8 mouse cellular contexts compared by ENCODE assay signal in the genomic region with DNA sequence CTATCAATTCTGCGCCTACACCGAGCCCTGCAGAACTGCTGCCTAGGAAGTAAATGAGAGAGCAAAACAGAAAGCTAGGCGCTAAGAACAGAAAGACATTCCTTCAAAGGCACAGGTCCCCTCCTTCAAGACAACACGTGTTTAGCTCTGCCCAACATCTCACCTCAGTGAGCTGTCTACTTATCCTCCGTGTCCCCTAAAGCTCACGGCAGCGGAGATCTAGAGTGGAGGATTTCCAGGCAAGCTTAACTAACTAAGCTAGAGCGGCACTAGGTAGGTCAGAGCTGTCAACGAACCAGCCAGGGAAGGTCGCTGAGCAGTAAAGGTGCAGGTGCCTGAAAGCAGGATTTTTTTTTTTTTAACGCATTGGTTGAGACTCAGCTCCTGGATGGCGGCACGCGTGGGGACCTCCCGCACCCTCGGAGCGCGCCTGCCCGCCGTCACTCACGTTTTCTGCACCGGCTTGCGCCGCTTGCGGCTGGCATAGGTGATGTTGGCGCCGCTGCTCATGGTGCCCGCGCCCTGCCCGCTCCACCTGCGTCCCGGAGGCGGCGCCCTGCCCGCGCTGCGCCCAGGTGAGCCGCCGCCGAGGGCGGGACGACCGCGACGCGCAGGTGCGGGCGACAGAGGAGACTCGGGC. TPM values are rescaled to one million over a fixed set of nuclear protein-coding genes. Genes with fewer than 3 reads are reported as not detected.
DNase-seq lines count a peak whose midpoint lies in the region; ATAC-seq and TF ChIP-seq lines count a peak whose summit lies in the region.

No protein-coding gene starts in this region.

- WGBS in heart, embryonic 12.5 days: under 1% methylated on average over 47 of the region's 49 CpGs
- WGBS in kidney, embryonic 16.5 days: under 1% methylated on average over 44 of the region's 49 CpGs
- WGBS in liver, embryonic 11.5 days: 1% methylated on average over 49 of the region's 49 CpGs
- under 1% methylated on average over 47 of the region's 49 CpGs for WGBS in midbrain, postnatal 0 days

- peak; percentile 88 for DNase-seq in heart, adult 11 months
- no peak for DNase-seq in heart, adult 8-10 months (ENCODE audit: low spot score)
- peak; percentile 58 for DNase-seq in liver, embryonic 11.5 days (ENCODE audit: low spot score)
- DNase-seq in midbrain, postnatal 0 days (ENCODE audit: low spot score): peak; percentile 45
- peak; percentile 24 to 35 for DNase-seq in thymus, adult 18-20 months

- H3K4me3 ChIP-seq in heart, embryonic 12.5 days: peak overlapping the region; percentile 66
- peak overlapping the region; percentile 74 for H3K4me3 ChIP-seq in kidney, embryonic 16.5 days (ENCODE audit: low read length)
- H3K4me3 ChIP-seq in liver, embryonic 11.5 days (ENCODE audit: low read depth, low read length): peak overlapping the region; percentile 81
- H3K4me3 ChIP-seq in midbrain, postnatal 0 days (ENCODE audit: low read depth, low read length): peak overlapping the region; percentile 75

- H3K4me2 ChIP-seq in heart, embryonic 12.5 days: peak overlapping the region; percentile 97
- peak overlapping the region; percentile 89 for H3K4me2 ChIP-seq in kidney, embryonic 16.5 days (replicated peaks; ENCODE audit: low read depth, low read length)
- H3K4me2 ChIP-seq in liver, embryonic 11.5 days: peak overlapping the region; percentile 99
- H3K4me2 ChIP-seq in midbrain, postnatal 0 days (ENCODE audit: low read depth, low read length, poor library complexity, severe bottlenecking): peak overlapping the region; percentile 92

- ATAC-seq in common myeloid progenitor, adult 5-6 weeks (replicated peaks; ENCODE audit: low read depth, poor library complexity, severe bottlenecking): peak; percentile 30
- ATAC-seq in heart, embryonic 12.5 days (ENCODE audit: insufficient number of reproducible peaks, low FRiP score): no peak
- peak; percentile 77 for ATAC-seq in kidney, embryonic 16.5 days (ENCODE audit: low FRiP score, low TSS enrichment)
- peak; percentile 57 for ATAC-seq in liver, embryonic 11.5 days (replicated peaks; ENCODE audit: low FRiP score)
- peak; percentile 86 for ATAC-seq in midbrain, postnatal 0 days (ENCODE audit: low FRiP score)

- H3K36me3 ChIP-seq in heart, embryonic 12.5 days: no peaks in the 10 kb centered on the region
- no peaks in the 10 kb centered on the region for H3K36me3 ChIP-seq in kidney, embryonic 16.5 days (ENCODE audit: insufficient read depth, low read length)
- no peaks in the 10 kb centered on the region for H3K36me3 ChIP-seq in liver, embryonic 11.5 days (ENCODE audit: control insufficient read depth, insufficient read depth, low read length)
- no peaks in the 10 kb centered on the region for H3K36me3 ChIP-seq in midbrain, postnatal 0 days (ENCODE audit: insufficient read depth, low read length)

- no peak overlapping the region for H3K27ac ChIP-seq in heart, embryonic 12.5 days (ENCODE audit: poor library complexity, severe bottlenecking)
- H3K27ac ChIP-seq in kidney, embryonic 16.5 days (ENCODE audit: low read length): peak overlapping the region; percentile 72
- H3K27ac ChIP-seq in liver, embryonic 11.5 days (ENCODE audit: low read depth, low read length): no peak overlapping the region
- peak overlapping the region; percentile 80 for H3K27ac ChIP-seq in midbrain, postnatal 0 days (ENCODE audit: low read depth, low read length)

- no peak for TF ChIP-seq CTCF in midbrain, postnatal 0 days (IDR thresholded peaks at IDR 0.05)

- no peaks in the 10 kb centered on the region for H3K27me3 ChIP-seq in heart, embryonic 12.5 days (replicated peaks)
- H3K27me3 ChIP-seq in kidney, embryonic 16.5 days (ENCODE audit: insufficient read depth, low read length): no peaks in the 10 kb centered on the region
- no peaks in the 10 kb centered on the region for H3K27me3 ChIP-seq in liver, embryonic 11.5 days (replicated peaks; ENCODE audit: control insufficient read depth, insufficient read depth, low read length)
- H3K27me3 ChIP-seq in midbrain, postnatal 0 days (ENCODE audit: insufficient read depth, low read length): no peaks in the 10 kb centered on the region

- H3K9ac ChIP-seq in heart, embryonic 12.5 days: peak overlapping the region; percentile 70
- peak overlapping the region; percentile 84 for H3K9ac ChIP-seq in kidney, embryonic 16.5 days (replicated peaks; ENCODE audit: low read length)
- H3K9ac ChIP-seq in liver, embryonic 11.5 days (ENCODE audit: low read depth, low read length): peak overlapping the region; percentile 73
- H3K9ac ChIP-seq in midbrain, postnatal 0 days (replicated peaks; ENCODE audit: low read length, poor library complexity, severe bottlenecking): peak overlapping the region; percentile 74

- H3K9me3 ChIP-seq in heart, embryonic 12.5 days (replicated peaks): no peaks in the 10 kb centered on the region
- H3K9me3 ChIP-seq in kidney, embryonic 16.5 days (ENCODE audit: low read length): no peaks in the 10 kb centered on the region
- no peaks in the 10 kb centered on the region for H3K9me3 ChIP-seq in liver, embryonic 11.5 days (ENCODE audit: control insufficient read depth, low read length)
- H3K9me3 ChIP-seq in midbrain, postnatal 0 days (ENCODE audit: low read length): no peaks in the 10 kb centered on the region

- no peaks in the 10 kb centered on the region for H3K4me1 ChIP-seq in heart, embryonic 12.5 days (replicated peaks)
- peaks cover 5% of the 10 kb centered on the region; the same call in 1 of the 2 replicates for H3K4me1 ChIP-seq in kidney, embryonic 16.5 days (ENCODE audit: insufficient read depth, low read length)
- H3K4me1 ChIP-seq in liver, embryonic 11.5 days (replicated peaks; ENCODE audit: control insufficient read depth, insufficient read depth, low read length): no peaks in the 10 kb centered on the region; the same call in 1 of the 2 replicates
- no peaks in the 10 kb centered on the region for H3K4me1 ChIP-seq in midbrain, postnatal 0 days (ENCODE audit: insufficient read depth, low read length)

RNA-seq across cellular contexts. Expression of a gene that starts 0.6 kb away (rescaled TPM):
- total RNA-seq in heart, adult 8-10 months (2022): 1 to 10 TPM; 4.8 to 5.5 (median 5.2) TPM
- total RNA-seq in common myeloid progenitor, adult 5-6 weeks (2017): 0.96 and 1.4 TPM in 2 replicates
- 2.2 and 2.6 TPM in 2 replicates for polyA plus RNA-seq in heart, embryonic 12.5 days (2016; fragmentation: Nextera tagmentation; extraction: Ambion mirVana)
- polyA plus RNA-seq in kidney, embryonic 16.5 days (2015; fragmentation: Nextera tagmentation; extraction: Ambion mirVana): 7.5 and 7.8 TPM in 2 replicates
- polyA plus RNA-seq in liver, embryonic 11.5 days (2014; fragmentation: Nextera tagmentation; extraction: Ambion mirVana): 3.1 and 3.4 TPM in 2 replicates
- total RNA-seq in midbrain, postnatal 0 days (2014; rRNA removed): 10.6 and 11.3 TPM in 2 replicates
- polyA plus RNA-seq in midbrain, postnatal 0 days (2015; fragmentation: Nextera tagmentation; extraction: Ambion mirVana): 2.5 and 2.7 TPM in 2 replicates

Comparison
In these comparisons a context has a peak if more than half of its experiments do, and no peak if none do; other contexts are left out.
1. H3K27ac ChIP-seq: peak in kidney, embryonic 16.5 days (single experiment) and midbrain, postnatal 0 days (single experiment); none in heart, embryonic 12.5 days (single experiment) and liver, embryonic 11.5 days (single experiment).
2. Peak in every context shown above with its lines, with median percentiles within 50 percentile points of each other: H3K4me2 ChIP-seq, H3K4me3 ChIP-seq and H3K9ac ChIP-seq.